In the genomic region with DNA sequence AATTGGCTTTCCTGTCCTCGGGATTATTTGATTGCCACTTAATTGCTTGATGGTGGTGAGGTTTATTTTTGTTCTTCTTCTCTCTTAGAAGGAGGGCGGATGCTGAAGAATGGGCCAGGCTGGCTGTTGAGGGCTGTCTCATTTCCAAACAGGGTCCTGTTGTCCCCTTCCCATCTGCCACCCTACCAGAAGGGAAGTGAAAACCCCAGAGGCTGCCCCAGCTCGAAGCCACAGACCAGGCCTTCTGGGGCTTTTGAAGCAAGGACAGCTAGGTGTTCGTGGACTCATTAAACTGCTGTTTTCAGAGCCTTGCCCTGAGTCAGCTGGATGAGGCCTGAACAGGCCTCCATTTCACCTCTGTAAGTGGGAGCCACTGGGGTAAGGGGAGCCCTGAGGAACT, we compare ENCODE assay signal across 28 mouse cellular contexts.
"Had no signal": no experiment of that assay in that cellular context is flagged by ENCODE, and none has a peak within 500 bp of the region (broad histone marks: within the 10 kb centered on the region; RNA-seq: fewer than 3 reads in every experiment).

No protein-coding gene starts in this region.

- H3K27ac ChIP-seq: embryonic facial prominence, embryonic 10.5 days; embryonic facial prominence, embryonic 12.5 days; embryonic facial prominence, embryonic 13.5 days; embryonic facial prominence, embryonic 15.5 days; forebrain, embryonic 10.5 days; forebrain, embryonic 12.5 days; forebrain, embryonic 13.5 days; forebrain, embryonic 15.5 days; gastrocnemius, adult 2 months; heart, adult 2 months had no signal

- H3K4me2 ChIP-seq: embryonic facial prominence, embryonic 12.5 days; embryonic facial prominence, embryonic 13.5 days; embryonic facial prominence, embryonic 15.5 days; forebrain, embryonic 12.5 days; forebrain, embryonic 13.5 days; forebrain, embryonic 15.5 days; heart, embryonic 11.5 days had no signal

- H3K9ac ChIP-seq: embryonic facial prominence, embryonic 12.5 days; embryonic facial prominence, embryonic 13.5 days; embryonic facial prominence, embryonic 15.5 days; forebrain, embryonic 12.5 days; forebrain, embryonic 13.5 days; forebrain, embryonic 15.5 days; forebrain, postnatal 0 days had no signal

- H3K36me3 ChIP-seq: embryonic facial prominence, embryonic 10.5 days; embryonic facial prominence, embryonic 12.5 days; embryonic facial prominence, embryonic 13.5 days; embryonic facial prominence, embryonic 15.5 days; forebrain, embryonic 10.5 days; forebrain, embryonic 12.5 days; forebrain, embryonic 15.5 days had no signal

- H3K4me3 ChIP-seq: embryonic facial prominence, embryonic 10.5 days; embryonic facial prominence, embryonic 12.5 days; embryonic facial prominence, embryonic 13.5 days; embryonic facial prominence, embryonic 15.5 days; erythroblast, embryonic 14.5 days; forebrain, embryonic 10.5 days; forebrain, embryonic 12.5 days; forebrain, embryonic 13.5 days; forebrain, embryonic 15.5 days; gastrocnemius, adult 2 months; heart, adult 2 months had no signal

- ATAC-seq: forebrain, embryonic 13.5 days; forebrain, embryonic 14.5 days; forebrain, embryonic 15.5 days; forebrain, embryonic 16.5 days; forebrain, postnatal 0 days had no signal

- DNase-seq: cerebellum, adult 8-10 months; cerebellum, adult 9-10 months; cerebellum, adult 9-11 months; cerebellum, postnatal 10 days; cerebellum, postnatal 14 days; cerebellum, postnatal 25 days; cerebellum, postnatal 36 days; embryo, embryonic 11 days; forebrain, postnatal 0 days; gastrocnemius, adult 2 months; gastrocnemius, postnatal 10 days; gastrocnemius, postnatal 14 days; gastrocnemius, postnatal 25 days; gastrocnemius, postnatal 36 days; heart, adult 18-20 months; heart, adult 2 months had no signal

- H3K4me1 ChIP-seq: embryonic facial prominence, embryonic 12.5 days had no signal

- H3K27me3 ChIP-seq: embryonic facial prominence, embryonic 12.5 days; embryonic facial prominence, embryonic 15.5 days; forebrain, embryonic 15.5 days had no signal

- H3K9me3 ChIP-seq: embryonic facial prominence, embryonic 10.5 days; embryonic facial prominence, embryonic 12.5 days; embryonic facial prominence, embryonic 13.5 days; embryonic facial prominence, embryonic 15.5 days; forebrain, embryonic 10.5 days; forebrain, embryonic 12.5 days; forebrain, embryonic 13.5 days; forebrain, embryonic 15.5 days had no signal
